Mouse (Mus musculus) testis, adult 2 months (tissue): ENCODE measurements around the gene Fgr. TPM values are rescaled to one million over a fixed set of nuclear protein-coding genes. Genes with fewer than 3 reads are reported as not detected.
A peak's percentile ranks its signal among the peaks of the same experiment; 100 is the strongest.

Source experiments
- H3K27ac ChIP-seq: fragments of 200-500 bp; 2 replicates; pipeline ENCODE4 v1.5.1; 2012; ENCODE audit warnings: low read depth, low read length; ENCODE audit not compliant: control insufficient read depth, insufficient read depth
- H3K27me3 ChIP-seq: fragments of 200-500 bp; 2 replicates; pipeline ENCODE4 v1.6.1; 2012; ENCODE audit warnings: mild to moderate bottlenecking, low read length, moderate library complexity; ENCODE audit not compliant: control insufficient read depth, insufficient read depth
- H3K36me3 ChIP-seq: fragments of 200-500 bp; 2 replicates; pipeline ENCODE4 v1.6.1; 2012; ENCODE audit warnings: mild to moderate bottlenecking, low read length; ENCODE audit not compliant: control insufficient read depth, insufficient read depth
- H3K4me1 ChIP-seq: fragments of 200-500 bp; 2 replicates; pipeline ENCODE4 v1.6.1; 2012; ENCODE audit warnings: low read length; ENCODE audit not compliant: control insufficient read depth, insufficient read depth
- H3K4me3 ChIP-seq: fragments of 200-500 bp; 2 replicates; pipeline ENCODE4 v1.5.1; 2012; ENCODE audit warnings: low read depth, mild to moderate bottlenecking, low read length, moderate library complexity, mixed read lengths; ENCODE audit not compliant: control insufficient read depth
- CTCF ChIP-seq: fragments of 200-500 bp; IDR thresholded peaks from 2 replicates; pipeline ENCODE4 v1.5.1; 2012; ENCODE audit warnings: low read depth, mild to moderate bottlenecking, inconsistent platforms, low read length, moderate library complexity; ENCODE audit not compliant: control insufficient read depth, insufficient read depth, insufficient replicate concordance
- POLR2A ChIP-seq: fragments of 200-500 bp; IDR thresholded peaks from 2 replicates; pipeline ENCODE4 v1.6.1; 2012; ENCODE audit warnings: low read depth, mild to moderate bottlenecking, inconsistent platforms, low read length, moderate library complexity; ENCODE audit not compliant: control insufficient read depth
- polyA plus RNA-seq: library from polyadenylated mRNA; depleted of rRNA; stranded (reverse); fragments of >200 nt; gene quantifications from 2 replicates; pipeline ENCODE4 v1.2.3, GENCODE M21; 2012

Fgr gene
- polyA plus RNA-seq, 1 experiment = 0.85 TPM

- no peak overlapping the region for H3K27ac ChIP-seq
- H3K4me1 ChIP-seq = peaks cover 32% of the 10 kb centered on the region
- H3K27me3 ChIP-seq = no peaks in the 10 kb centered on the region
- no peak overlapping the region for H3K4me3 ChIP-seq
- no peaks in the 10 kb centered on the region for H3K36me3 ChIP-seq
- TF ChIP-seq POLR2A (no peak), CTCF (no peak)
Observed at GRCm38 (mm10) chr4:133037293-133037692, 63.4 kb downstream of the Fgr start.

- H3K36me3 ChIP-seq = no peaks in the 10 kb centered on the region
- H3K4me3 ChIP-seq = no peak overlapping the region; the same call in 1 of the 2 replicates
- H3K27ac ChIP-seq = no peak overlapping the region
- TF ChIP-seq POLR2A = no peak
- TF ChIP-seq CTCF = no peak
- no peaks in the 10 kb centered on the region for H3K27me3 ChIP-seq
- H3K4me1 ChIP-seq = peaks cover 36% of the 10 kb centered on the region
Observed at GRCm38 (mm10) chr4:133037798-133038197, 63.9 kb downstream of the Fgr start.

- Histone ChIP-seq H3K27ac (peak overlapping the region; percentile 97), H3K36me3 (no peaks in the 10 kb centered on the region), H3K4me1 (peaks cover 44% of the 10 kb centered on the region), H3K4me3 (peak overlapping the region; percentile 94), H3K27me3 (no peaks in the 10 kb centered on the region)
- TF ChIP-seq CTCF (no peak), POLR2A (no peak)
Observed at GRCm38 (mm10) chr4:133038521-133039115, 64.7 kb downstream of the Fgr start.

- Histone ChIP-seq H3K27me3 (no peaks in the 10 kb centered on the region), H3K4me3 (peak overlapping the region; percentile 94), H3K4me1 (peaks cover 46% of the 10 kb centered on the region), H3K36me3 (no peaks in the 10 kb centered on the region), H3K27ac (peak overlapping the region; percentile 97)
- no peak for TF ChIP-seq POLR2A
- no peak for TF ChIP-seq CTCF
Observed at GRCm38 (mm10) chr4:133039116-133039819, 65.4 kb downstream of the Fgr start.

- H3K4me1 ChIP-seq = peaks cover 50% of the 10 kb centered on the region
- no peaks in the 10 kb centered on the region for H3K27me3 ChIP-seq
- TF ChIP-seq POLR2A = peak; percentile 28; the same call in 1 of the 2 replicates
- no peak for TF ChIP-seq CTCF
- H3K27ac ChIP-seq = peak overlapping the region; percentile 97
- no peaks in the 10 kb centered on the region for H3K36me3 ChIP-seq
- H3K4me3 ChIP-seq = peak overlapping the region; percentile 94
Observed at GRCm38 (mm10) chr4:133039832-133040231, 65.9 kb downstream of the Fgr start.

GRCm38 (mm10) chr4:133040241-133040904 is 66.5 kb downstream of the Fgr start:
- Histone ChIP-seq H3K36me3 (no peaks in the 10 kb centered on the region), H3K27me3 (no peaks in the 10 kb centered on the region), H3K4me1 (peaks cover 46% of the 10 kb centered on the region), H3K27ac (peak overlapping the region; percentile 97), H3K4me3 (peak overlapping the region; percentile 94)
- TF ChIP-seq POLR2A (no peak), CTCF (no peak)

GRCm38 (mm10) chr4:133042244-133042643 is 68.3 kb downstream of the Fgr start:
- peak overlapping the region; percentile 0; the same call in 1 of the 2 replicates for H3K27ac ChIP-seq
- H3K4me3 ChIP-seq = peak overlapping the region; percentile 11; the same call in 1 of the 2 replicates
- H3K36me3 ChIP-seq = no peaks in the 10 kb centered on the region
- no peak for TF ChIP-seq CTCF
- no peak for TF ChIP-seq POLR2A
- no peaks in the 10 kb centered on the region for H3K27me3 ChIP-seq
- peaks cover 54% of the 10 kb centered on the region for H3K4me1 ChIP-seq
